Mouse (Mus musculus): ENCODE data around the gene Slc25a29. TPM values are rescaled to one million over a fixed set of nuclear protein-coding genes. Genes with fewer than 3 reads are reported as not detected.

Slc25a29 gene
- polyA plus RNA-seq, 1 experiment from 2014 or later = 18.2 TPM

GRCm38 (mm10) chr12:108820461-108820860 lies 15.2 kb downstream of the Slc25a29 start:
- Histone ChIP-seq H3K4me1 (ENCODE audit: control insufficient read depth, insufficient read depth, low read depth, low read length) (no peaks in the 10 kb centered on the region; the same call in 1 of the 2 replicates), H3K9ac (ENCODE audit: low read depth, low read length) (no peak overlapping the region), H3K9me3 (ENCODE audit: control insufficient read depth, low read length) (no peaks in the 10 kb centered on the region), H3K4me2 (ENCODE audit: low read length) (no peak overlapping the region), H3K36me3 (ENCODE audit: control insufficient read depth, insufficient read depth, low read length) (no peaks in the 10 kb centered on the region; the same call in 1 of the 2 replicates), H3K27me3 (replicated peaks; ENCODE audit: control insufficient read depth, insufficient read depth, low read length) (no peaks in the 10 kb centered on the region), H3K27ac (ENCODE audit: low read depth, low read length) (no peak overlapping the region), H3K4me3 (ENCODE audit: low read length) (no peak overlapping the region)
- ATAC-seq = no peak
- WGBS = 93% methylated on average over 4 of the region's 4 CpGs

GRCm38 (mm10) chr12:108816569-108816968 lies 19.1 kb downstream of the Slc25a29 start:
- ATAC-seq = no peak
- Histone ChIP-seq H3K36me3 (ENCODE audit: control insufficient read depth, insufficient read depth, low read length) (no peaks in the 10 kb centered on the region; the same call in none of the 2 replicates), H3K4me2 (ENCODE audit: low read length) (no peak overlapping the region), H3K9ac (ENCODE audit: low read depth, low read length) (no peak overlapping the region), H3K9me3 (ENCODE audit: control insufficient read depth, low read length) (no peaks in the 10 kb centered on the region), H3K27me3 (replicated peaks; ENCODE audit: control insufficient read depth, insufficient read depth, low read length) (no peaks in the 10 kb centered on the region), H3K27ac (ENCODE audit: low read depth, low read length) (no peak overlapping the region), H3K4me1 (ENCODE audit: control insufficient read depth, insufficient read depth, low read depth, low read length) (no peaks in the 10 kb centered on the region; the same call in 1 of the 2 replicates), H3K4me3 (ENCODE audit: low read length) (no peak overlapping the region)
- WGBS = 79% methylated on average over 11 of the region's 11 CpGs

- Histone ChIP-seq H3K9me3 (ENCODE audit: control insufficient read depth, low read length) (no peaks in the 10 kb centered on the region), H3K27ac (ENCODE audit: low read depth, low read length) (no peak overlapping the region), H3K4me1 (ENCODE audit: control insufficient read depth, insufficient read depth, low read depth, low read length) (no peaks in the 10 kb centered on the region; the same call in 1 of the 2 replicates), H3K4me3 (ENCODE audit: low read length) (no peak overlapping the region), H3K9ac (ENCODE audit: low read depth, low read length) (no peak overlapping the region), H3K27me3 (replicated peaks; ENCODE audit: control insufficient read depth, insufficient read depth, low read length) (no peaks in the 10 kb centered on the region), H3K4me2 (ENCODE audit: low read length) (no peak overlapping the region), H3K36me3 (ENCODE audit: control insufficient read depth, insufficient read depth, low read length) (no peaks in the 10 kb centered on the region; the same call in none of the 2 replicates)
- 94% methylated on average over 6 of the region's 6 CpGs for WGBS
- no peak for ATAC-seq
Observed at GRCm38 (mm10) chr12:108814470-108814869, 21.2 kb downstream of the Slc25a29 start.

- Histone ChIP-seq H3K4me3 (ENCODE audit: low read length) (no peak overlapping the region), H3K36me3 (ENCODE audit: control insufficient read depth, insufficient read depth, low read length) (no peaks in the 10 kb centered on the region; the same call in none of the 2 replicates), H3K9me3 (ENCODE audit: control insufficient read depth, low read length) (no peaks in the 10 kb centered on the region), H3K4me2 (ENCODE audit: low read length) (no peak overlapping the region), H3K27ac (ENCODE audit: low read depth, low read length) (no peak overlapping the region), H3K9ac (ENCODE audit: low read depth, low read length) (no peak overlapping the region), H3K27me3 (replicated peaks; ENCODE audit: control insufficient read depth, insufficient read depth, low read length) (no peaks in the 10 kb centered on the region), H3K4me1 (ENCODE audit: control insufficient read depth, insufficient read depth, low read depth, low read length) (no peaks in the 10 kb centered on the region)
- ATAC-seq = no peak
- 88% methylated on average over 6 of the region's 6 CpGs for WGBS
Observed at GRCm38 (mm10) chr12:108812463-108812862, 23.2 kb downstream of the Slc25a29 start.

GRCm38 (mm10) chr12:108811133-108811532 lies 24.6 kb downstream of the Slc25a29 start:
- H3K4me2 ChIP-seq (ENCODE audit: low read length) = no peak overlapping the region
- no peaks in the 10 kb centered on the region; the same call in 1 of the 2 replicates for H3K36me3 ChIP-seq (ENCODE audit: control insufficient read depth, insufficient read depth, low read length)
- H3K27ac ChIP-seq (ENCODE audit: low read depth, low read length) = no peak overlapping the region
- H3K27me3 ChIP-seq (replicated peaks; ENCODE audit: control insufficient read depth, insufficient read depth, low read length) = no peaks in the 10 kb centered on the region
- H3K4me3 ChIP-seq (ENCODE audit: low read length) = no peak overlapping the region
- ATAC-seq = no peak
- H3K9me3 ChIP-seq (ENCODE audit: control insufficient read depth, low read length) = no peaks in the 10 kb centered on the region
- H3K9ac ChIP-seq (ENCODE audit: low read depth, low read length) = no peak overlapping the region
- no peaks in the 10 kb centered on the region for H3K4me1 ChIP-seq (ENCODE audit: control insufficient read depth, insufficient read depth, low read depth, low read length)
- 62% methylated on average over 2 of the region's 2 CpGs for WGBS

- no peaks in the 10 kb centered on the region for H3K27me3 ChIP-seq (replicated peaks; ENCODE audit: control insufficient read depth, insufficient read depth, low read length)
- H3K9me3 ChIP-seq (ENCODE audit: control insufficient read depth, low read length) = no peaks in the 10 kb centered on the region
- no peak overlapping the region for H3K4me3 ChIP-seq (ENCODE audit: low read length)
- no peak overlapping the region for H3K9ac ChIP-seq (ENCODE audit: low read depth, low read length)
- no peak for ATAC-seq
- WGBS = 92% methylated on average over 7 of the region's 7 CpGs
- H3K4me1 ChIP-seq (ENCODE audit: control insufficient read depth, insufficient read depth, low read depth, low read length) = no peaks in the 10 kb centered on the region
- H3K4me2 ChIP-seq (ENCODE audit: low read length) = no peak overlapping the region
- H3K27ac ChIP-seq (ENCODE audit: low read depth, low read length) = no peak overlapping the region
- H3K36me3 ChIP-seq (ENCODE audit: control insufficient read depth, insufficient read depth, low read length) = no peaks in the 10 kb centered on the region; the same call in 1 of the 2 replicates
Observed at GRCm38 (mm10) chr12:108810309-108810708, 25.4 kb downstream of the Slc25a29 start.

GRCm38 (mm10) chr12:108809771-108810170 lies 25.9 kb downstream of the Slc25a29 start:
- 91% methylated on average over 1 of the region's 1 CpGs for WGBS
- Histone ChIP-seq H3K27ac (ENCODE audit: low read depth, low read length) (no peak overlapping the region), H3K4me2 (ENCODE audit: low read length) (no peak overlapping the region), H3K9ac (ENCODE audit: low read depth, low read length) (no peak overlapping the region), H3K4me1 (ENCODE audit: control insufficient read depth, insufficient read depth, low read depth, low read length) (no peaks in the 10 kb centered on the region), H3K36me3 (ENCODE audit: control insufficient read depth, insufficient read depth, low read length) (no peaks in the 10 kb centered on the region; the same call in 1 of the 2 replicates), H3K9me3 (ENCODE audit: control insufficient read depth, low read length) (no peaks in the 10 kb centered on the region), H3K27me3 (replicated peaks; ENCODE audit: control insufficient read depth, insufficient read depth, low read length) (no peaks in the 10 kb centered on the region), H3K4me3 (ENCODE audit: low read length) (no peak overlapping the region)
- ATAC-seq = no peak

- Histone ChIP-seq H3K36me3 (ENCODE audit: control insufficient read depth, insufficient read depth, low read length) (no peaks in the 10 kb centered on the region), H3K9ac (ENCODE audit: low read depth, low read length) (no peak overlapping the region), H3K9me3 (ENCODE audit: control insufficient read depth, low read length) (no peaks in the 10 kb centered on the region), H3K4me3 (ENCODE audit: low read length) (no peak overlapping the region), H3K27me3 (replicated peaks; ENCODE audit: control insufficient read depth, insufficient read depth, low read length) (no peaks in the 10 kb centered on the region), H3K27ac (ENCODE audit: low read depth, low read length) (no peak overlapping the region), H3K4me1 (ENCODE audit: control insufficient read depth, insufficient read depth, low read depth, low read length) (no peaks in the 10 kb centered on the region), H3K4me2 (ENCODE audit: low read length) (no peak overlapping the region)
- 81% methylated on average over 2 of the region's 2 CpGs for WGBS
- no peak for ATAC-seq
Observed at GRCm38 (mm10) chr12:108808465-108808864, 27.2 kb downstream of the Slc25a29 start.

GRCm38 (mm10) chr12:108804388-108804787 lies 31.3 kb downstream of the Slc25a29 start:
- Histone ChIP-seq H3K9me3 (ENCODE audit: control insufficient read depth, low read length) (no peaks in the 10 kb centered on the region), H3K27ac (ENCODE audit: low read depth, low read length) (no peak overlapping the region), H3K4me1 (ENCODE audit: control insufficient read depth, insufficient read depth, low read depth, low read length) (peaks cover 2% of the 10 kb centered on the region; the same call in 1 of the 2 replicates), H3K4me3 (ENCODE audit: low read length) (no peak overlapping the region), H3K9ac (ENCODE audit: low read depth, low read length) (no peak overlapping the region), H3K4me2 (ENCODE audit: low read length) (no peak overlapping the region), H3K36me3 (ENCODE audit: control insufficient read depth, insufficient read depth, low read length) (no peaks in the 10 kb centered on the region), H3K27me3 (replicated peaks; ENCODE audit: control insufficient read depth, insufficient read depth, low read length) (no peaks in the 10 kb centered on the region)
- ATAC-seq = no peak
- 75% methylated on average over 2 of the region's 2 CpGs for WGBS

- Histone ChIP-seq H3K27me3 (replicated peaks; ENCODE audit: control insufficient read depth, insufficient read depth, low read length) (no peaks in the 10 kb centered on the region), H3K9ac (ENCODE audit: low read depth, low read length) (no peak overlapping the region), H3K9me3 (ENCODE audit: control insufficient read depth, low read length) (no peaks in the 10 kb centered on the region), H3K27ac (ENCODE audit: low read depth, low read length) (no peak overlapping the region), H3K4me3 (ENCODE audit: low read length) (no peak overlapping the region), H3K36me3 (ENCODE audit: control insufficient read depth, insufficient read depth, low read length) (no peaks in the 10 kb centered on the region), H3K4me1 (ENCODE audit: control insufficient read depth, insufficient read depth, low read depth, low read length) (peaks cover 10% of the 10 kb centered on the region), H3K4me2 (ENCODE audit: low read length) (no peak overlapping the region)
- WGBS = 85% methylated on average over 2 of the region's 2 CpGs
- no peak for ATAC-seq
Observed at GRCm38 (mm10) chr12:108801613-108802012, 34.1 kb downstream of the Slc25a29 start.
